Mouse (Mus musculus): ENCODE data around the gene Rfxap. TPM values are rescaled to one million over a fixed set of nuclear protein-coding genes. Genes with fewer than 3 reads are reported as not detected.
"Not testable (repeated sequence)": the region's sequence is repeated elsewhere in the genome, so short reads cannot be mapped to it uniquely, and the experiment has no call there.

Rfxap gene
- polyA plus RNA-seq, 1 experiment: 15.4 TPM

DNA sequence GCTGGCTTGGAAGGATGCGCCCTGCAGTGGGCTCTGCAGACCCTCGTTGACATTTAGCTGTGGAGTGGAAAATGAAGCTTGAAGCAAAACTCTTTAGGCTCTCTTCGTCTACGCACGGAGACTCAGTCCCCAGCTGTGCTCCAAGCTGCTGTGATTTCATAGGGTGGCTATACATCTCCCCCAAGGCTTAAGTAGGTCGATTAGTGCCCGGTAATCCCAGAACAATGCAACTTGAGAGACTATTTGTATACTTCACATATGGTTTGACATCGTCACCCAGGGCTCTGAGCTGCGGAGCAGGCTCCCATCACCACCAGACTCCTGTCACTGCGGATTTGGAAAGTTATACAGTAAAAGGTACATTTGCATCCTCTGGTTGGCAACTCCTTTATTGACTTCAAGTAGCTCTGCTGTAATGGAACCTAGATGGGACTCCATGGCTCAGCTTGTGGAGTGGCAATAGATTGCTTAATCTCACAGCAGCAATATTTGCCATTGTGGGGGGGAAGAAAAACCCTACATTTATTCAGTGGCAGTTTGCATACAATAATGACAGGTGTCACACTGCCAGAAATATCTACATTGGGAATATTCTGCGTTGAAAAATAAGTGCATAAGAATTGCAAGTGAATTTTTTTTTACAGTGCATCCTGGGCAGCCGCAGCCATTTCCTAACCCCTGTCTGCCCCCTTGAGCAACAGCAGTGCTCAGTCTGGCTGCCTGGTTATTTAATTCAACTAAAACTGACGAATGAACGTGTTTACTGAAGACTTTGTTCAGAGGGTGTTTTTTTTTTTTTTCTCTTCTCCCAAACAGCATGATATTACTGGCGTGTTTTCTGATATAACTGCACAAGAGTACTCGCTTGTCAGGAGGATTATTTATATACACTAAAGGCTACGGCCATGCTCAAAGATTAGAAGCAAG lies 38.0 kb downstream of the Rfxap start:
- WGBS: 76% methylated on average over 17 of the region's 17 CpGs
- no peak for DNase-seq (ENCODE audit: low read depth, low spot score)

DNA sequence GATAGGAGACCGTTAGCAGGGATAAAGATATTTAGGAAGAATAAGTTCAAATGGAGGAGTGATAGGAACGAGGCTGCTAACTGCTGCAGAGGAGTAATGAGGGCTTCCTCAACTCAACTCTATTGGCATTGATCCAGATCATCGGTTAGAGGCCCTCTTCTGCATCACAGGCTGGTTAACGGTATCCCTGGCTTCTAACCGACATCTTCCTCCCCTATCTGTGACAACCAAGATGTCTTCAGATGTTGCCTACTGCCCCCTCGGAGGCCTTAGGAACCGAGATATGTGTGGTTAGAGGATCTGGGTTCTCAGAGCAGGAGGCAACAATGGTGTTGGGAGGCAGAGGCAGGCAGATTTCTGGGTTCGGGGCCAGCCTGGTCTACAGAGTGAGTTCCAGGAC lies 39.0 kb downstream of the Rfxap start:
- WGBS: 85% methylated on average over 8 of the region's 8 CpGs
- DNase-seq (ENCODE audit: low read depth, low spot score): no peak

GRCm38 (mm10) chr3:54766811-54767210 lies 40.8 kb downstream of the Rfxap start:
- 64% methylated on average over 5 of the region's 5 CpGs for WGBS
- DNase-seq (ENCODE audit: low read depth, low spot score): no peak

DNA sequence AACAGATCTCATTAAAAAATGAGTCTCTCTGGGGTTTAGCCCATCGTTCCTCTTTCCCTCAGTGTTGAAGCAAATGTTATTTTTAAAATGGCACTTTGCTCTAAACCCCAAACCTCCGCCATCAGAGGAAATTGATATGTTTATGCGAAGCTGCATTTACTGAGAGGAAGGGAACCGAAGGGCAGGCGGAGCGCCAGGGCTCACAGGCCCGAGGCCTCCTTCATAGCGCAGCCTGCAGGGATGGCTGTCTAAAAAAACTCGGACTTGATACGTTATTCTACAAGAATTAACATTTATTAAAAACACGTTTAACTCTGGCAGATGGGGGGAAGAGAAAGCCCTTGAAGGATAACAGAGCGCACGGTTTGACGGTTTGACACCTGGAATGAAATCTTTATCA lies 41.6 kb downstream of the Rfxap start:
- DNase-seq (ENCODE audit: low read depth, low spot score): no peak
- WGBS: 73% methylated on average over 14 of the region's 14 CpGs

DNA sequence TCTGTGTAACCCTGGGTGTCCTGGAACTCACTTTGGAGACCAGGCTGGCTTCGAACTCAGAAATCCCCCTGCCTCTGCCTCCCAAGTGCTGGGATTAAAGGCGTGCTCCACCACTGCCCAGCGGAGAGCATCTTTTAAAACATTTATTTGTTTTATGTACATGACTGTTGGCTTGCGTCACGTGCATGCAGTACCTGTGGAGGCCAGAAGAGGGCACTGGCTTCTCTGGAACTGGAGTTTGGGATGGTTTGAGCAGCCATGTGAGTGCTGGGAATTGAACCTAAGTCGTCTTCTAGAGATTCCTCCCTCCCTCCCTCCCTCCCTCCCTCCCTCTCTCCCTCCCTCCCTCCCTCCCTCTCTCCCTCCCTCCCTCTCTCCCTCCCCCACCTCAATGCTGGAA lies 42.1 kb downstream of the Rfxap start:
- not testable (repeated sequence) for DNase-seq (ENCODE audit: low read depth, low spot score)
- 89% methylated on average over 6 of the region's 6 CpGs for WGBS

DNA sequence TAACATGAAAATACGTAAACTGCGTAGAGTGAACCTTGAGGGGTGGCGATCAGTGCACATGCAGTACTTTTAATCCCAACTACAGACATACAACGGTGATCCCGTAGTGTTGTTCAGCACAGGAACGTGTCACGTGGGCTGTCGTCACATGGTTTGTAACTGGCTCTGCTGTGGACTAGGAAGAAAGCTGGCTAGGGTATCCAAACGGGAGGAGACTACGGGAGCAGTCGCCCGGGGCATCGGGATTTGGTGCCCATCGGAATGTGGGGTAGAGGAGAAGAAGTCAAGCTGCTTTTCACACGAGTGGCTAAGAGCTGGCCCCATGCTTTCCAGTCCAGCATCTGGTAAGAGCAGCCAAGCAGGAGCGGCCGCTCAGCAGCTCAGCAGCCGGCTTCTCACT lies 43.2 kb downstream of the Rfxap start:
- 75% methylated on average over 18 of the region's 18 CpGs for WGBS
- DNase-seq (ENCODE audit: low read depth, low spot score): no peak

DNA sequence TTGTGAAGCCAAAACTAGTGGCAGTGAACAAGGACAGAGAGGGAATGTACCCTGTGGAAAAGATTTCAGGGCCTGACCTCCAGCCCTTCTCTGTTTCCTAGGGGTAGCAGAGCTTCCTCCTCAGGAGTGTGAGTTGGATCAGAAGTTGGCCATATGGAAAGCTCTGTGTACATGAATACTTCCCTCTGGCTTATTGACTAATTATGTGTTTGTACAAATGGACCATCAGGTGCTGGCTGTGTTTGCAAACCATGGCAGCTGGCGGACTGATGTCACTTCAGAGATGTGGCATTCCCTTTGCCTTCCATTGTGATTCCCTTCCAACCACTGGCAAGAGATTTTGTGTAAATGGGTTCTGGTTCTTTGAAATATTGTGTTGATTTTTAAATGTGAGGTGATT lies 46.3 kb downstream of the Rfxap start:
- WGBS: 71% methylated on average over 1 of the region's 1 CpGs
- DNase-seq (ENCODE audit: low read depth, low spot score): no peak

DNA sequence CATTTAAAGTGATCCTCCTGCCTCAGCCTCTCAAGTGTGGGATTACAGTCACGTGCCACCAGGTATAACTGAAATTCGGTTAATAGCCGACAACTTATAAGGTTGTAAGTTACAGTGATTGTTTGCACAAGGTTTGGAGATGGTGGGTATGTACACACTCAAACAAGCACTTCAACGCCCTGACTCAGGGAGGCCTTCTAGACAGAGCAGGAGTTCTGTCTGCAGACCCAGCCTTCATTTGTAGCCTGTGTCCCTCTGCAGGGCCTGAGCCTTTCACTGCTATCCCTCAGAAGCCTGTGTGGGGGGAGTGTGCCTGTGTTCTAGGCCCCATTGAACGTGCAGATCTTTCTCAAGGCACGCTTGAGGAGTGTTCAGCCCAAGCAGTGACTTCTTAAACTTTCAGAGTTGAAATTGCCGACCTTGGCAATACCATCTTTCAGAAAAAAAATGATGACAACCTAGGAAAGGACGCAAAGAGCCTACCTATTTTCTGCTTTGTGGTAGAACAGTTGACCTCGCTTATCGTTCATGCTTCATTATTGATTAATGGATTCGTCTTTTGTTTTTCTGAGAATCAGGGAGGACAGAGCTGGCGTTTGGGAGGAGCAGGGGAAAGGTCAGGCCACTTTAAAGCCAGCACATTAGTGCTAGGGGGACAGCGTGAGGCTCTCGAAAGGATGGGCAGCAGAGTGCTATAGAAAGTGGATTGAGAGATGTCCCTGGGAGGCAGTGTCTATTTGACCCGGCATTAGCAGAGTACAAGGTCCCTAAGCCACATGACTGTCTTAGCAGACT lies 47.1 kb downstream of the Rfxap start:
- 75% methylated on average over 15 of the region's 15 CpGs for WGBS
- no peak for DNase-seq (ENCODE audit: low read depth, low spot score)

- WGBS: 79% methylated on average over 9 of the region's 9 CpGs
- DNase-seq (ENCODE audit: low read depth, low spot score): no peak
Observed at GRCm38 (mm10) chr3:54759211-54759610, 48.4 kb downstream of the Rfxap start.

GRCm38 (mm10) chr3:54757446-54757845 lies 50.1 kb downstream of the Rfxap start:
- 40% methylated on average over 8 of the region's 8 CpGs for WGBS
- no peak for DNase-seq (ENCODE audit: low read depth, low spot score)

DNA sequence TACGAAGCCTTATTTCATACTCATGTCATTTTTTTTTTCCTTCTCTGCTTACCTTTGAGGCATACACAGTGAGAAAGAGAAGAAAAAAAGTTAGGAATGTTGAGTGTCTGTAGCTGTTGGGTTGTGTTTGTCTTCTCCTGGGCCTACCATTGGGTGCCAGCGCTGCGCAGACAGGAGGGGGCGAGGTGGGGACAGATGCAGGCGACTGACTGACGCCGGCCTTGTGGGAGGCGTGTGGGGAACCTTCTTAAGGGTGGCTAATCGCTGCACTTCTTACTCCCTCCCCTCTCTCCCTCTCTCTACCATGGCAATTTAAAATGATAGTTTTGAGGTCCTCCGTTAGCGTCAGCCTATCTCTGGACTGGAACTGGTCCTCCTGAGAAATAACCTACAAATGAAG lies 51.5 kb downstream of the Rfxap start:
- WGBS: 3% methylated on average over 11 of the region's 11 CpGs
- no peak for DNase-seq (ENCODE audit: low read depth, low spot score)

- WGBS: under 1% methylated on average over 66 of the region's 66 CpGs
- DNase-seq (ENCODE audit: low read depth, low spot score): no peak
Observed at GRCm38 (mm10) chr3:54755145-54756041, 52.2 kb downstream of the Rfxap start, which contains the start of gene Smad9. TSS of gene Smad9 (plus strand) at chr3:54755582.

DNA sequence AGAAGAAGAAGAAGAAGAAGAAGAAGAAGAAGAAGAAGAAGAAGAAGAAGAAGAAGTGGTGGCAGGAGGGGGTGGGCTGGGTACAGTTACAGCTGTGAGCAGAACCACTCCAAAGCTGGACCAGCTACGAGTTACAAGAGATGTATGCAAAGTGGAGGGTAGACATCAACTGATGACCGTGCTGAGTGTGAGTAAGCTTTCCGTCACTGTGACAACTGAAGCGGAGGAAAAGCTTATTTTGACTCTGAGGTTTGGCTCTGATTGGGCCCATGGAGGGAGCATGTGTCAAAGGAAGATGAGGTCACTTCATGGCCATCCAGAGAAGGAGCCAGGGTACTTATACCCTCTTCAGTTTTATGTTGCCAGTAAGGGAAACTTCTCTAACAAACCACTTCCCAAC lies 54.2 kb downstream of the Rfxap start:
- WGBS: 81% methylated on average over 4 of the region's 4 CpGs
- no peak for DNase-seq (ENCODE audit: low read depth, low spot score)

Other genes starting within 250 kb of the Rfxap start
- 27.7 and 40.8 TPM in 2 replicates for gene Supt20, start 115.0 kb downstream of the Rfxap start, polyA plus RNA-seq (2012; rRNA removed)
- gene Gm21958, start 93.4 kb downstream of the Rfxap start, polyA plus RNA-seq (2012; rRNA removed): not detected in 2 replicates
- 29.8 and 32.3 TPM in 2 replicates for gene Exosc8, start 72.4 kb downstream of the Rfxap start, polyA plus RNA-seq (2012; rRNA removed)
- gene Alg5, start 72.3 kb downstream of the Rfxap start, polyA plus RNA-seq (2012; rRNA removed): 18.6 and 21.8 TPM in 2 replicates
- gene Smad9, start 52.2 kb downstream of the Rfxap start, polyA plus RNA-seq (2012; rRNA removed): 0.53 and 1.1 TPM in 2 replicates
- gene Sertm1, start 108.1 kb upstream of the Rfxap start, polyA plus RNA-seq (2012; rRNA removed): 1.1 and 2.1 TPM in 2 replicates
- 0.59 and 0.84 TPM in 2 replicates for gene Ccna1, start 247.7 kb upstream of the Rfxap start, polyA plus RNA-seq (2012; rRNA removed)

All from large intestine, adult 2 months (tissue).